Mouse (Mus musculus) erythroblast, embryonic 14.5 days (primary cell): ENCODE data around the gene Syf2. TPM values are rescaled to one million over a fixed set of nuclear protein-coding genes. Genes with fewer than 3 reads are reported as not detected.

Experiments
- H3K27me3 ChIP-seq: 2 replicates; pipeline ENCODE4 v1.6.1; 2012; ENCODE audit warnings: inconsistent platforms; ENCODE audit not compliant: control insufficient read depth
- H3K36me3 ChIP-seq: 2 replicates; pipeline ENCODE4 v1.6.1; 2012; ENCODE audit warnings: mild to moderate bottlenecking, inconsistent platforms; ENCODE audit not compliant: control insufficient read depth
- H3K4me1 ChIP-seq: 2 replicates; pipeline ENCODE4 v1.6.1; 2012; ENCODE audit warnings: inconsistent platforms; ENCODE audit not compliant: control insufficient read depth
- H3K4me3 ChIP-seq: replicated peaks from 2 replicates; pipeline ENCODE3; 2012; ENCODE audit warnings: moderate library complexity, mild to moderate bottlenecking, inconsistent platforms
- H3K9me3 ChIP-seq: 2 replicates; pipeline ENCODE4 v1.6.1; 2012; ENCODE audit warnings: low read length, inconsistent platforms, mixed read lengths; ENCODE audit not compliant: control insufficient read depth
- GATA1 ChIP-seq: IDR thresholded peaks from 2 replicates; pipeline ENCODE4 v1.6.1; 2012; ENCODE audit warnings: low read length, inconsistent platforms, mixed read lengths
- TAL1 ChIP-seq: IDR thresholded peaks from 3 replicates; pipeline ENCODE4 v1.6.1; 2012; ENCODE audit warnings: low read length, inconsistent platforms, mixed read lengths
- polyA plus RNA-seq: library from polyadenylated mRNA; stranded (reverse); fragments of >175 nt; gene quantifications from 2 replicates; pipeline ENCODE4 v1.2.3, GENCODE M21; 2012

Syf2 gene
- polyA plus RNA-seq, 1 experiment, result 10.1 TPM

- TF ChIP-seq TAL1, result no peak
- no peak for TF ChIP-seq GATA1
- Histone ChIP-seq H3K4me1 (peaks cover 18% of the 10 kb centered on the region), H3K27me3 (peaks cover 57% of the 10 kb centered on the region), H3K9me3 (peaks cover 5% of the 10 kb centered on the region), H3K4me3 (no peak overlapping the region), H3K36me3 (no peaks in the 10 kb centered on the region)
Observed at GRCm38 (mm10) chr4:134955845-134956244, 25.1 kb downstream of the Syf2 start.

- Histone ChIP-seq H3K4me1 (peaks cover 18% of the 10 kb centered on the region), H3K9me3 (peaks cover 5% of the 10 kb centered on the region), H3K4me3 (no peak overlapping the region), H3K36me3 (no peaks in the 10 kb centered on the region), H3K27me3 (peaks cover 62% of the 10 kb centered on the region)
- TF ChIP-seq TAL1 (no peak), GATA1 (no peak)
Observed at GRCm38 (mm10) chr4:134956328-134956727, 25.6 kb downstream of the Syf2 start.

- TF ChIP-seq GATA1, result no peak
- TF ChIP-seq TAL1, result no peak
- Histone ChIP-seq H3K27me3 (peaks cover 30% of the 10 kb centered on the region), H3K4me1 (peaks cover 27% of the 10 kb centered on the region), H3K4me3 (peak overlapping the region; percentile 58), H3K36me3 (no peaks in the 10 kb centered on the region), H3K9me3 (no peaks in the 10 kb centered on the region)
Observed at GRCm38 (mm10) chr4:134963021-134963776, 32.5 kb downstream of the Syf2 start.

GRCm38 (mm10) chr4:134967887-134968604 lies 37.3 kb downstream of the Syf2 start:
- Histone ChIP-seq H3K9me3 (peaks cover under 1% of the 10 kb centered on the region; the same call in 1 of the 2 replicates), H3K4me3 (no peak overlapping the region), H3K27me3 (peaks cover 2% of the 10 kb centered on the region), H3K4me1 (peaks cover 57% of the 10 kb centered on the region), H3K36me3 (no peaks in the 10 kb centered on the region)
- TF ChIP-seq GATA1 (no peak), TAL1 (no peak)

GRCm38 (mm10) chr4:134968605-134968976 lies 37.9 kb downstream of the Syf2 start:
- TF ChIP-seq GATA1, result no peak
- TF ChIP-seq TAL1, result no peak
- peaks cover 6% of the 10 kb centered on the region for H3K9me3 ChIP-seq
- H3K27me3 ChIP-seq, result peaks cover 2% of the 10 kb centered on the region
- H3K4me1 ChIP-seq, result peaks cover 52% of the 10 kb centered on the region
- no peaks in the 10 kb centered on the region for H3K36me3 ChIP-seq
- H3K4me3 ChIP-seq, result no peak overlapping the region

GRCm38 (mm10) chr4:134975261-134975928 lies 44.7 kb downstream of the Syf2 start:
- H3K36me3 ChIP-seq, result peaks cover 2% of the 10 kb centered on the region
- peaks cover 2% of the 10 kb centered on the region for H3K27me3 ChIP-seq
- H3K4me3 ChIP-seq, result no peak overlapping the region
- H3K4me1 ChIP-seq, result peaks cover 41% of the 10 kb centered on the region
- no peak for TF ChIP-seq TAL1
- no peak for TF ChIP-seq GATA1
- H3K9me3 ChIP-seq, result peaks cover 11% of the 10 kb centered on the region

- H3K27me3 ChIP-seq, result peaks cover 2% of the 10 kb centered on the region
Observed at GRCm38 (mm10) chr4:134975929-134976308, 45.2 kb downstream of the Syf2 start.

GRCm38 (mm10) chr4:134978930-134979329 lies 48.2 kb downstream of the Syf2 start:
- no peaks in the 10 kb centered on the region; the same call in 1 of the 2 replicates for H3K27me3 ChIP-seq
- H3K9me3 ChIP-seq, result peaks cover 21% of the 10 kb centered on the region
- H3K4me3 ChIP-seq, result no peak overlapping the region
- peaks cover 63% of the 10 kb centered on the region for H3K4me1 ChIP-seq
- H3K36me3 ChIP-seq, result peaks cover 23% of the 10 kb centered on the region
- no peak for TF ChIP-seq GATA1
- no peak for TF ChIP-seq TAL1

More at GRCm38 (mm10) chr4:134975929-134976308, 45.2 kb downstream of the Syf2 start:
- no peak for TF ChIP-seq TAL1
- TF ChIP-seq GATA1, result no peak
- Histone ChIP-seq H3K9me3 (peaks cover 11% of the 10 kb centered on the region), H3K36me3 (peaks cover 3% of the 10 kb centered on the region), H3K4me1 (peaks cover 43% of the 10 kb centered on the region), H3K4me3 (no peak overlapping the region)

GRCm38 (mm10) chr4:134981959-134982431 lies 51.3 kb downstream of the Syf2 start:
- peaks cover 67% of the 10 kb centered on the region for H3K4me1 ChIP-seq
- H3K27me3 ChIP-seq, result no peaks in the 10 kb centered on the region; the same call in 1 of the 2 replicates
- peak; percentile 96 for TF ChIP-seq GATA1
- peak; percentile 97 for TF ChIP-seq TAL1
- H3K36me3 ChIP-seq, result peaks cover 27% of the 10 kb centered on the region
- peak overlapping the region; percentile 40 for H3K4me3 ChIP-seq
- H3K9me3 ChIP-seq, result peaks cover 21% of the 10 kb centered on the region
